ENCODE assay signal across 26 mouse cellular contexts in the genomic region with DNA sequence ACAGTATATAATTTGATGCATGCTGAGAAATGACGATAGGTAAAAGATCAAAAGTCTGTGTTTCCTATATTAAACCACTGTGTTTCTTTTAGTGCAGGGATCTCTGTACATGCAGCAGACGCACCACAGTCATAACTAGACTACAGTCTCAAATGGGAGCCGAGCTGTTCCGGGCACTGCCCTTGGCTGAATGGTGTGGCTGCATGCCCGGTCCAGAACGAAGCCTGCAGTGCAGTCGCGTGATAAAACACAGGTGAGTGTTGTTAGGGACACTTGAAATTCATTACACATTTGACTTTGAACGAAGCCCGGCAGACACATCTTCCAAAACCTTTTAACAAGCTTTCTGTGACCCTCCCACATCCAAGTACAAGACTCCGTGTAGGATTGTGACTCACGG. TPM values are rescaled to one million over a fixed set of nuclear protein-coding genes. Genes with fewer than 3 reads are reported as not detected.
DNase-seq lines count a peak whose midpoint lies in the region; ATAC-seq and TF ChIP-seq lines count a peak whose summit lies in the region.
"Had no signal": no experiment of that assay in that cellular context is flagged by ENCODE, and none has a peak within 500 bp of the region (broad histone marks: within the 10 kb centered on the region; RNA-seq: fewer than 3 reads in every experiment).

No protein-coding gene starts in this region.

- no peak overlapping the region for H3K4me3 ChIP-seq in heart, embryonic 12.5 days
- no peak overlapping the region for H3K4me3 ChIP-seq in lung, embryonic 16.5 days (ENCODE audit: low read length)
- H3K4me3 ChIP-seq in lung, adult 2 months (replicated peaks; ENCODE audit: extremely low read depth, low read depth, low read length) = no peak overlapping the region
- H3K4me3 ChIP-seq in limb, embryonic 10.5 days = no peak overlapping the region
- H3K4me3 ChIP-seq: embryonic facial prominence, embryonic 10.5 days; forebrain, embryonic 12.5 days; heart, embryonic 13.5 days; hindbrain, embryonic 13.5 days; left cerebral cortex, adult 2 months; megakaryocyte, embryonic 14.5 days; neural tube, embryonic 13.5 days had no signal

- H3K27me3 ChIP-seq in heart, embryonic 12.5 days (replicated peaks) = no peaks in the 10 kb centered on the region
- H3K27me3 ChIP-seq in lung, embryonic 16.5 days (ENCODE audit: control insufficient read depth, insufficient read depth, low read depth, low read length) = no peaks in the 10 kb centered on the region
- no peaks in the 10 kb centered on the region for H3K27me3 ChIP-seq in limb, embryonic 10.5 days (ENCODE audit: low read depth, poor library complexity, severe bottlenecking)
- H3K27me3 ChIP-seq: forebrain, embryonic 12.5 days; heart, embryonic 13.5 days; hindbrain, embryonic 13.5 days; megakaryocyte, embryonic 14.5 days; neural tube, embryonic 13.5 days had no signal

- no peak overlapping the region for H3K9ac ChIP-seq in heart, embryonic 12.5 days
- H3K9ac ChIP-seq in lung, embryonic 16.5 days (ENCODE audit: low read length) = no peak overlapping the region
- H3K9ac ChIP-seq: forebrain, embryonic 12.5 days; heart, embryonic 13.5 days; hindbrain, embryonic 13.5 days; lung, embryonic 14.5 days; neural tube, embryonic 13.5 days had no signal

- no peak for ATAC-seq in heart, embryonic 12.5 days (ENCODE audit: insufficient number of reproducible peaks, low FRiP score)
- ATAC-seq in lung, embryonic 16.5 days (ENCODE audit: low read depth) = peak; percentile 49; the same call in 1 of the 2 replicates
- ATAC-seq in erythroid progenitor cell, adult 5-6 weeks (replicated peaks; ENCODE audit: low FRiP score, poor library complexity, severe bottlenecking) = no peak
- ATAC-seq: activated CD4-positive, CD25-positive, alpha-beta regulatory T cell, adult 4 months; CD4-positive, CD25-positive, alpha-beta regulatory T cell, adult 4 months; inflammation-experienced regulatory T-cells, adult 6 months had no signal

- DNase-seq in heart, adult 11 months = peak; percentile 90
- no peak for DNase-seq in lung, adult 2 months
- peak; percentile 71 to 77 for DNase-seq in cerebellum, adult 18-20 months
- DNase-seq in cerebellum, postnatal 25 days = peak; percentile 71 to 84
- no peak for DNase-seq in limb, embryonic 10.5 days (ENCODE audit: low spot score)
- DNase-seq: adrenal gland, postnatal 10 days; kidney, adult 2 months; kidney, postnatal 14 days; lung, embryonic 14.5 days; midbrain, embryonic 14.5 days; right cerebral cortex, postnatal 14 days; thymus, postnatal 4 days had no signal

- H3K36me3 ChIP-seq in heart, embryonic 12.5 days = no peaks in the 10 kb centered on the region
- no peaks in the 10 kb centered on the region for H3K36me3 ChIP-seq in lung, embryonic 16.5 days (ENCODE audit: control insufficient read depth, insufficient read depth, low read length)
- H3K36me3 ChIP-seq in limb, embryonic 10.5 days = no peaks in the 10 kb centered on the region
- H3K36me3 ChIP-seq: embryonic facial prominence, embryonic 10.5 days; forebrain, embryonic 12.5 days; heart, embryonic 13.5 days; hindbrain, embryonic 13.5 days; neural tube, embryonic 13.5 days had no signal

- TF ChIP-seq CTCF in lung, adult 2 months (IDR thresholded peaks at IDR 0.05; ENCODE audit: insufficient read depth, low read length) = no peak

- H3K9me3 ChIP-seq in heart, embryonic 12.5 days (replicated peaks) = peaks cover 4% of the 10 kb centered on the region; the same call in 1 of the 2 replicates
- H3K9me3 ChIP-seq in lung, embryonic 16.5 days (ENCODE audit: control insufficient read depth, low read length) = no peaks in the 10 kb centered on the region
- no peaks in the 10 kb centered on the region for H3K9me3 ChIP-seq in limb, embryonic 10.5 days (replicated peaks)
- H3K9me3 ChIP-seq: forebrain, embryonic 12.5 days; heart, embryonic 13.5 days; hindbrain, embryonic 13.5 days; neural tube, embryonic 13.5 days had no signal

- TF ChIP-seq POLR2A in lung, adult 2 months (IDR thresholded peaks at IDR 0.05; ENCODE audit: borderline replicate concordance, extremely low read depth, low read depth, low read length) = no peak

- H3K27ac ChIP-seq in heart, embryonic 12.5 days (ENCODE audit: poor library complexity, severe bottlenecking) = no peak overlapping the region
- no peak overlapping the region for H3K27ac ChIP-seq in lung, embryonic 16.5 days (ENCODE audit: low read length)
- no peak overlapping the region for H3K27ac ChIP-seq in limb, embryonic 10.5 days
- H3K27ac ChIP-seq: embryonic facial prominence, embryonic 10.5 days; forebrain, embryonic 12.5 days; heart, embryonic 13.5 days; hindbrain, embryonic 13.5 days; left cerebral cortex, adult 2 months; neural tube, embryonic 13.5 days had no signal

- peaks cover 5% of the 10 kb centered on the region; the same call in 1 of the 2 replicates for H3K4me1 ChIP-seq in heart, embryonic 12.5 days (replicated peaks)
- no peaks in the 10 kb centered on the region for H3K4me1 ChIP-seq in lung, embryonic 16.5 days (replicated peaks; ENCODE audit: control insufficient read depth, insufficient read depth, low read length)
- no peaks in the 10 kb centered on the region for H3K4me1 ChIP-seq in lung, adult 2 months (ENCODE audit: control insufficient read depth, insufficient read depth, low read length)
- peaks cover 14% of the 10 kb centered on the region for H3K4me1 ChIP-seq in limb, embryonic 10.5 days
- H3K4me1 ChIP-seq: forebrain, embryonic 12.5 days; hindbrain, embryonic 13.5 days; megakaryocyte, embryonic 14.5 days; neural tube, embryonic 13.5 days had no signal

- WGBS in heart, embryonic 12.5 days = 81% methylated on average over 12 of the region's 12 CpGs
- WGBS in lung, embryonic 16.5 days = 57% methylated on average over 12 of the region's 12 CpGs
- 67% methylated on average over 12 of the region's 12 CpGs for WGBS in lung, adult 2 months
- 90% methylated on average over 12 of the region's 12 CpGs for WGBS in limb, embryonic 10.5 days

- no peak overlapping the region for H3K4me2 ChIP-seq in heart, embryonic 12.5 days
- H3K4me2 ChIP-seq in lung, embryonic 16.5 days (ENCODE audit: low read depth, low read length) = no peak overlapping the region
- H3K4me2 ChIP-seq: forebrain, embryonic 12.5 days; heart, embryonic 13.5 days; hindbrain, embryonic 13.5 days; liver, embryonic 11.5 days; lung, embryonic 14.5 days; neural tube, embryonic 13.5 days had no signal

RNA-seq across cellular contexts. Expression of gene Ust, which starts 46.6 kb away (rescaled TPM):
- 2.2 and 2.4 TPM in 2 replicates for polyA plus RNA-seq in heart, embryonic 12.5 days (2016; fragmentation: Nextera tagmentation; extraction: Ambion mirVana)
- polyA plus RNA-seq in lung, embryonic 16.5 days (2015; fragmentation: Nextera tagmentation; extraction: Ambion mirVana) = 4.1 and 5.1 TPM in 2 replicates
- polyA plus RNA-seq in lung, adult 2 months (2012; rRNA removed) = 3.3 and 3.6 TPM in 2 replicates
- 3.0 and 3.5 TPM in 2 replicates for polyA plus RNA-seq in limb, embryonic 10.5 days (2016; fragmentation: Nextera tagmentation; extraction: Ambion mirVana)
- 0.84 and 2.5 TPM in 2 replicates for total RNA-seq in erythroid progenitor cell, adult 5-6 weeks (2015; ENCODE audit: low replicate concordance)
- total RNA-seq in erythroid progenitor cell, adult 5-6 weeks (2017; ENCODE audit: low replicate concordance) = not detected in 2 replicates

Comparison
In these comparisons a context has a peak if more than half of its experiments do, and no peak if none do; other contexts are left out.
1. DNase-seq: peak in heart, adult 11 months (single experiment), cerebellum, adult 18-20 months (2 of 2) and cerebellum, postnatal 25 days (2 of 2); none in lung, adult 2 months (single experiment) and limb, embryonic 10.5 days (single experiment).